Mouse (Mus musculus): ENCODE data around the gene Snrpa.

Gene Snrpa

DNA sequence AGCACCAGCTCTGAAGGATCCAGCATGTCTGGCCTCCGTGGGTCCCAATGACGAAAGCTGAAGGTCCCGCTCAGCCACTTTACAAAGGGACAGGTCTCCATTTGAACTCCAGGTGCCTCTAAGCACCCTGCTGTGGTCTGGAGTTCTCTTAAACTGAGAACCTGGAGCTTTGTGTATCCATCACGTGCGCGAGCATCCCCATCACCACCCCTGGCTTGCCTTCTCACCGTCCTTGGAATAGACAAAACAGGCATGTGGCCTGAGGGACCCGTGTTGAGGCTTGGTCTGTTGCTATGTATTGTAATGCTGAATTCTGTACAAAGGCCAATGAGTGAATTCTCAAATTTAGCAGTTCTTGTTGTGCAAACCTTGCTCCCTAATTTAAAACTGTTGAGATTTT is 2.7 kb upstream of the Snrpa start:
- no peak for DNase-seq (ENCODE audit: low spot score)

- DNase-seq (ENCODE audit: low spot score) = no peak
Measured at GRCm38 (mm10) chr7:27198355-27198754, 2.3 kb upstream of the Snrpa start.

DNA sequence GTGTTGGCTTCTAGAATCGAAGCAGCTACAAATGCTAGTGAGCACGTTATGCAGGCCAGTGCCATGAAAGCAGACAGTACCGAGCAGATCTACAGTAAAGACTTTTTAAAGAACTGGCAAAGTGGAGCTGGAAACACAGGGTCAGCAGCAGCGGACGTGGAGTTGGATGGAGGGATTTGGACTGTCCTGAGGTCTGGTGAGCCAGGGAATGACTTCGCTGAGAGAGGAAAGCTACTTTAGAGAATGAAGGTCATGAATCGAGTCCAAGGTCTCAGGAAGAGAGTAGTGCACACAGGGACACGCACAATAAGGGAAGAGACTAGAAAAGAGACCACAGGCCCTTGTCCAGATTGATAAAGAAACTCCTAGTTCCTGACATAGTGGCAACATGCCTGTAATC is 1.6 kb upstream of the Snrpa start:
- DNase-seq (ENCODE audit: low spot score) = no peak

DNA sequence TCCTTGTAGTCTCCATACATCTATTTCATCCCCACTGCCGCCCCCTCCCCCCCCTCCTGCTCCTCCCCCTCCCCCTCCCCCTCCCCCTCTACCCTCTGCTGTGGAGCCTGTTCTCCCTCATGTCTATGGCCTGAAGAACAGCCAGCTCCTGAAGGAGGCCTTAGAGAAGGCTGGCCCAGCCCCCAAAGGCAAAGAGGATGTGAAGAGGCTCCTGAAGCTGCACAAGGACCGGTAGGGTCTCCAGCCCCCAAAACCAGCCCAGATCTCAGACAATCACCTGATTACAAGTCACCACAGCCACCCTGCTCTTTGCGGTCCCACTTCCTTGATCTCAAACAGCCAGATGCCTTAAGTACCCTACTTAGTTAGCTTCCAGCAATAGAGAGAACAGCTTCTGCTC is 1.1 kb upstream of the Snrpa start:
- no peak for DNase-seq (ENCODE audit: low spot score)

GRCm38 (mm10) chr7:27193731-27194130 is 2.3 kb downstream of the Snrpa start:
- DNase-seq (ENCODE audit: low spot score) = no peak

DNA sequence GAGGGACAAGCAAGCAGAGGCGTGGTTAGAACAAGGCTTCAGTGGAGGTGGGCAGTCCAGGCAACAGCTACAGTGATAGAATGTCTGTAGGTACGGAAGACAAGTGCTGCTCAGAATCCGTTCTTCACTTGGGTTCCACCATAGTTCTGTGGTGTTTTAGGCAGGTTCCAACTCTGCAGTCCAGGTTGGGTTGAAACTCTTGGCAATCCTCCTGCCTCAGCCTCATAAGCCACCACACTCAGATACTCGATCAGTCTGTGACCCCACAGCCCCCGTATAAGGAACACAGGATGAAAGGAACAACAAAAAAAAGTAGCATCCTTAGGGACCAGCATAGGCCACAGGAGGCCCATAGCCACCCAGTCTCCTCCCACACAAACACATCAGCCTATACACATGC is 3.6 kb downstream of the Snrpa start:
- DNase-seq (ENCODE audit: low spot score) = no peak

DNA sequence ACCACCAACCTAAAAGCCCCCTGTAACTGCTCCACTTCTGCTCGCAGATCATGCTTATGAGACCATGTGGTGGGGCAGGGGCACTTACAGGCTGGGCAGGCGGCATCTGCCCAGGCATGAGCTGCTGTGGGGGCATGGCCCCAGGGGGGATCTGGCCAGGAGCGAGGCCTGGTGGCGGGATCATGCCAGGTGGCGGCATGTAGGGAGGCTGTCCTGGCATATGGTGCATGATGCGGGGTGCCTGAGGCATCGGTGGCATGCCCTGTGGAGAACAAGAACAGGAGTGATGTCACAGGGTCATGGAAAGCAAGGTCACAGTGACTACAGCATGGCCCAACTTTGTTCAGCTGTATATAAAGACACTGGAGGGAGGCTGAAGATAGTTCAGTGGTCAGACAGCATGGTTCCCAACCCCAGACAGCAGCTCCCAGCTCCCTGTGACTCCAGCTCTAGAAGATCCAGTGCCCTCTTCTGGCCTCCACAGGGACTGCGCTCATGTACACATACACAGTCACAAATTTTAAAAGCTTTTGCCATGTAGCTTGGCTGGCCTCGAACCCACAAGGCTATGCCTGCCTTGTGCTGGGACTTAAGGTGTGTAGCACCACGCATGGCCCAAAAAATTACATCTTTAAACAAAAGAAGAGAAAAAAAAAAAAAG is 6.7 kb downstream of the Snrpa start:
- no peak for DNase-seq (ENCODE audit: low spot score)

- no peak for DNase-seq (ENCODE audit: low spot score)
Measured at GRCm38 (mm10) chr7:27185986-27186385, 10.1 kb downstream of the Snrpa start.

DNA sequence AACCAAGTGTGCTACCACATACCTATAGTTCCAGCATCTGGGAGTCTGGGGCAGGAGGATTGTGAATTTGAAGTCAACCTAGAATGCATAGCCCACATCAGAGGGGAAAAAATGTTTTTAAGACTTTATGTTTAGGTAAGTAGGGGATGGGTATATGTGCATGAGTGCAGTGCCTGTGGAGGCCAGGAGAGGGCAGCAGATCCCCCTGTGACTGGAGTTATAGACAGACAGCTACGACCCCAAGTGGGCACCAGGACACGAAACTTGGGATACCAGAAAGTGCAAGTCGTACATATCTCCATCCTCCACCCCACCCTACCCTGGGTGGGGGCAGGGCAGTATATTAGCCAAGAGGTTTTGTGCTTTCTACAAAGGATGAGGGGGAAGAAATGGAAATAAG is 11.1 kb downstream of the Snrpa start:
- DNase-seq (ENCODE audit: low spot score) = no peak

DNA sequence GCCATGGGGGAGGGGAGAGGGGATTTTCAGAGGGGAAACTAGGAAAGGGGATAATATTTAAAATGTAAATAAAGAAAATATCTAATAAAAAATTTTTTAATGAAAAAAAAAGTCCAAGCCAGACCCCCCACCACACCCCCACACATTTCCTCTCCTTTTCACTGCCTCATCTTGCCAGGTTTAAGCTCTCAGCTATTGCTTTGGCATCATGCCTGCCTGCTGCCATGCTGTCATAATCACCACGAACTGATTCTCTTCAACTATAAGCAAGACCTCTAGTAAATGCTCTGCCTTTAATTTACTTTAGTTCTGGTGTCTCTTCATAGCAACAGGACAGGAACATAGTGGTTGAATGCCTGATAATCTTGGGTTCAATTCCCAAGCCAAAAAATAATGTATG is 13.6 kb downstream of the Snrpa start:
- DNase-seq (ENCODE audit: low spot score) = no peak

GRCm38 (mm10) chr7:27180837-27181695 is 15.0 kb downstream of the Snrpa start, which contains the start of the genes Gm21983 and Mia:
TSS of gene Gm21983 (minus strand) at chr7:27181086.
TSS of gene Mia (minus strand) at chr7:27181157.
- DNase-seq (ENCODE audit: low spot score) = no peak

DNA sequence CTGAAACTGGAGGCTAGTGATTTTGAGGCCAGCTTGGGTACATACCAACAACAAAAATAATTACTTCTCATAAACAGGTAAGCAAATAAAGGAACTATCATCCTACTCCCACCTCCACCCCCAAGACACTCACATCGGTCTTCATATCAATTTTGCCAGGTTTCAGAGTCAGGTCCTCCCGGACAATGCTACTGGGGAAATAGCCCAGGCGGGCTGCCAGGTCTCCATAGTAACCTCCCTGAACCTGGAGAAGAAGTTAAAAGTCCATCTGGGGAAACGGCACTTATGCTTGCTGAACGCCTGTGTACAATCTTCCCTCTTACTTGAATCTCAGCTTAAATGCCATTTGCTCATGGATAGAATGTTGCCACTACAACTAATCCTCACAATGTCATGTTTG is 16.0 kb downstream of the Snrpa start:
- DNase-seq (ENCODE audit: low spot score) = no peak

DNA sequence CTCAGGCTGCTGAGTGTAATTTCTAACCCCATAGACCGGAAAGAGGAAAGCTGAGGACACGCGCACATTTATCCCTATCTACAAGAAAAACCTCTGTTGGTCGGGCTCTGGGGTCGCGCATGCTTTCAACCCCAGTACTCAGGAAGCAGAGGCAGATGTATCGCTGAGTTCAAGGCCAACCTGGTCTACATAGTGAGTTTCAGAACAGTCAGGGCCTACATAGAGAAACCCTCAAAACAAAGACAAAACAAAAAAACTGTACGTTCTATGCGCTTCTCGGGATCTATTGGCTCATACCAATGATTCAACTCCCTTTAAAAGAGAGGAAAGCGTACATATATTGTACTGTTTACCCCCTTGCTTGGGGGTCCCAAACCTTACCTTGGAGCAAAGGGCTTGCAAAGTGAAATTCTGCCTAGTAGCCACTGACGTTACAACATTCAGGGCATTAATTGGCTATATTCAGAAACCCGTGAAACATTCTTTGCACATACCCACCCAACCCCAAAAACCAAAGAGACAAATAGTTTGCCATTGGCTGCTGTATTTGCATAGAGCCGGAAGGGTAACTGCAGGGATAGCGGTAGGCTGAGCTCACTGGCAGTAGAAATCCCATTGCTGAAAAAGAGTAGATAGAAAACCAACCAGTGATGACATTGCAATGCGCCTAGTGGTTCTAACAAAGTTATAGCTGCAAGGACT is 16.7 kb downstream of the Snrpa start:
- DNase-seq (ENCODE audit: low spot score) = no peak

GRCm38 (mm10) chr7:27178324-27179216 is 17.5 kb downstream of the Snrpa start, which contains the start of gene Rab4b:
TSS of gene Rab4b (minus strand) at chr7:27178896.
- DNase-seq (ENCODE audit: low spot score) = peak; percentile 100

DNA sequence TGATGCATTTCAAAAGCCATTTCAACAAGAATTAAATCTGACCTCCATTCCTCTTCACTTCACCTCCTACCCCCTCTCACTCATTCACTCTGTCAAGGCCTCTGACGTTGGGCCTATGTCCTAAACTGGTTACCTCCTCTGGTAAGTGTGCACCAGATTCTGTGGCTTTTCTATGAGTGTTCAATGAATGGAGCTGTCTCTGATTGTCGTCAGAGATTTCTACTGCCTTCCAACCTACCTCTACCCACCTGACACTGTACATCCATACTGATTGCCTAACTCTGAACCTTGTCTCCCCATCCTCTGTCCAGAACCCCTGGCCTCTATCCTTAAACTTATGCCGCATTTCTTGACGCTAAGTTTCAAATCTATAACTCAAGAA is 18.1 kb downstream of the Snrpa start:
- DNase-seq (ENCODE audit: low spot score) = no peak

- DNase-seq (ENCODE audit: low spot score) = no peak
Measured at GRCm38 (mm10) chr7:27174896-27175295, 21.2 kb downstream of the Snrpa start.

GRCm38 (mm10) chr7:27174496-27174895 is 21.6 kb downstream of the Snrpa start:
- DNase-seq (ENCODE audit: low spot score) = no peak

- no peak for DNase-seq (ENCODE audit: low spot score)
Measured at GRCm38 (mm10) chr7:27170981-27171380, 25.1 kb downstream of the Snrpa start.

DNA sequence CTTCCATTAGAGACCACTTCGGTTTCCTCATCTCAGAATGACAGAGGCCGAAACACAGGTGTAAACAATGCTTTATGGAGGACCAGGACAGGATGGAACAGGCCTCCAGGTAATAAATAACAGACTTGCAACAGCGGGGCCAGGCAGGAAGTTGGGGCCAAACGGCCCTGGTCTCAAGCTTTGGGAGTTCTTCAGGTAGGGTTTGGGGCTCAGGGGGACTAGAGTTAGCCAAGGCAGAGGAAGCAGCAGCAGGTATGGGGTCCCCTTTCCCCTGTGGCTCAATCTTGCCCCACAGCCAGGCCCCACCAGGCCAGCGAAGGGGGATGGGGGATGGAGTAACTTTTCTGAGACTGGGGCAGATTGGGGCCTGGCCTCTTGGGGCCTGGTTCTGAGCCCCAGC is 27.7 kb downstream of the Snrpa start:
- no peak for DNase-seq (ENCODE audit: low spot score)

- DNase-seq (ENCODE audit: low spot score) = no peak
Measured at GRCm38 (mm10) chr7:27167475-27168094, 28.5 kb downstream of the Snrpa start.

Measured in urinary bladder, postnatal 14 days (tissue).